Comparison of ENCODE assay signal across 16 mouse cellular contexts in genomic region chr6:142532686-142533085, GRCm38 (mm10). TPM values are rescaled to one million over a fixed set of nuclear protein-coding genes. Genes with fewer than 3 reads are reported as not detected.
"Had no signal": no experiment of that assay in that cellular context is flagged by ENCODE, and none has a peak within 500 bp of the region (broad histone marks: within the 10 kb centered on the region; RNA-seq: fewer than 3 reads in every experiment).

No protein-coding gene starts in this region.

- H3K27me3 ChIP-seq: liver, embryonic 13.5 days had no signal

- H3K36me3 ChIP-seq: liver, embryonic 13.5 days had no signal

- H3K4me2 ChIP-seq: liver, embryonic 13.5 days; midbrain, embryonic 11.5 days had no signal

- H3K9me3 ChIP-seq: liver, embryonic 13.5 days had no signal

- DNase-seq: layer of hippocampus, adult 9-11 months; liver, embryonic 13.5 days; lung, adult 2 months; lung, postnatal 14 days; lung, postnatal 4 days; midbrain, embryonic 14.5 days; thymus, adult 18-20 months; thymus, postnatal 36 days had no signal

- H3K4me3 ChIP-seq: layer of hippocampus, adult 2 months; liver, embryonic 13.5 days had no signal

- H3K27ac ChIP-seq: layer of hippocampus, adult 2 months; liver, embryonic 13.5 days had no signal

- H3K9ac ChIP-seq: liver, embryonic 13.5 days had no signal

RNA-seq across cellular contexts. Expression of gene Gys2, which starts 59.8 kb away (rescaled TPM):
- polyA plus RNA-seq: limb, embryonic 11.5 days; limb, embryonic 14.5 days; lung, embryonic 16.5 days; midbrain, embryonic 14.5 days; neural tube, embryonic 11.5 days; neural tube, embryonic 14.5 days; small intestine, adult 2 months had no signal
